Mouse (Mus musculus) E14TG2a.4 (cell line): ENCODE data around the gene Ceacam1.
A peak's percentile ranks its signal among the peaks of the same experiment; 100 is the strongest.

Experiments
- CTCF ChIP-seq: conservative IDR thresholded peaks from 2 replicates; pipeline ENCODE4 v1.5.1; 2014; ENCODE audit warnings: low read length
- NANOG ChIP-seq: IDR thresholded peaks from 2 replicates; pipeline ENCODE4 v1.6.1; 2014; ENCODE audit warnings: borderline replicate concordance, low read length, mixed read lengths
- POU5F1 ChIP-seq: IDR thresholded peaks from 2 replicates; pipeline ENCODE4 v1.6.1; 2014; ENCODE audit warnings: low read length, borderline replicate concordance

DNA sequence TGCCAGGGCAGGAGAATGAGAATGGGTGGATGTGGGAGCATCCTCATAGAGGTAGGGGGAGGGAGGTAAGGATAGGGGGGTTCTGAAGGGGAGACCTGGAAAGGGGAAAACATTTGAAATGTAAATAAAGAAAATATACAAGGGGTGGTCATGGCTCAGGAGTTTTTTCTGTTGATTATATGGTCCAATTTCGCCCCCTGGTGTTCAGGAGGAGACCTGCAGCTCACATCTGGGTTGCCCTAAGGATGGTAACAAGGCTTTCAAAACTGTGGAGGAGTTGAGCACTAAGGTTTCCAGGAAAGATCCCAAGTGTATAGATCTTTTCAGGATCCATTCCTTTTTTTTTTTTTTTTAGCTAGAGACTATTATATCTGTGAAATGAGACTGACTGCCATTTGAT is 2.0 kb upstream of the Ceacam1 start:
- TF ChIP-seq CTCF (peak; percentile 55), POU5F1 (no peak), NANOG (no peak)
